Mouse (Mus musculus) cerebellum, postnatal 14 days (tissue): ENCODE measurements around the gene Grin1.
A peak's percentile ranks its signal among the peaks of the same experiment; 100 is the strongest.

Source experiments
- DNase-seq, 2 experiments: peaks; one replicate each; pipeline ENCODE4 v3.0.0; 2021; ENCODE audit warnings: mixed read lengths in 2 of 2

Gene Grin1

GRCm38 (mm10) chr2:25318971-25319773 is at the start of gene Grin1:
Grin1 (minus strand) TSS chr2:25319187.
- DNase-seq = peak; percentile 93 to 94

- DNase-seq = peak; percentile 44 to 59
Observed at GRCm38 (mm10) chr2:25365091-25365761, 46.2 kb upstream of the Grin1 start, which contains the start of gene Uap1l1. Uap1l1 (minus strand) TSS chr2:25365682.

GRCm38 (mm10) chr2:25364761-25365090 is 45.7 kb upstream of the Grin1 start:
- DNase-seq = no peak

GRCm38 (mm10) chr2:25364313-25364712 is 45.3 kb upstream of the Grin1 start:
- DNase-seq = no peak

GRCm38 (mm10) chr2:25363478-25364178 is 44.6 kb upstream of the Grin1 start:
- DNase-seq = no peak

- no peak for DNase-seq
Observed at GRCm38 (mm10) chr2:25359848-25360247, 40.9 kb upstream of the Grin1 start.

- peak; percentile 88 to 92 for DNase-seq
Observed at GRCm38 (mm10) chr2:25356208-25357079, 37.5 kb upstream of the Grin1 start, which contains the start of gene Dpp7. Dpp7 (minus strand) TSS chr2:25356359.

GRCm38 (mm10) chr2:25355419-25356066 is 36.6 kb upstream of the Grin1 start:
- DNase-seq = peak; percentile 32 to 33

- no peak for DNase-seq
Observed at GRCm38 (mm10) chr2:25354211-25354610, 35.2 kb upstream of the Grin1 start.

- no peak for DNase-seq
Observed at GRCm38 (mm10) chr2:25350701-25351100, 31.7 kb upstream of the Grin1 start.

- no peak for DNase-seq
Observed at GRCm38 (mm10) chr2:25349499-25349898, 30.5 kb upstream of the Grin1 start.

- peak in 1 of 2 experiments; percentile 34 for DNase-seq
Observed at GRCm38 (mm10) chr2:25348162-25348561, 29.2 kb upstream of the Grin1 start.

GRCm38 (mm10) chr2:25338303-25338702 is 19.3 kb upstream of the Grin1 start:
- no peak for DNase-seq

GRCm38 (mm10) chr2:25333569-25333968 is 14.6 kb upstream of the Grin1 start:
- DNase-seq = no peak

GRCm38 (mm10) chr2:25332286-25333160 is 13.5 kb upstream of the Grin1 start, which contains the start of gene Man1b1:
Man1b1 (plus strand) TSS chr2:25332338.
- peak; percentile 99 to 100 for DNase-seq

- peak in 1 of 2 experiments; percentile 19 for DNase-seq
Observed at GRCm38 (mm10) chr2:25331470-25331869, 12.5 kb upstream of the Grin1 start.

GRCm38 (mm10) chr2:25328440-25328839 is 9.5 kb upstream of the Grin1 start:
- DNase-seq = peak; percentile 83 to 87

- no peak for DNase-seq
Observed at GRCm38 (mm10) chr2:25326036-25326435, 7.0 kb upstream of the Grin1 start.

- DNase-seq = no peak
Observed at GRCm38 (mm10) chr2:25320084-25320483, 1.1 kb upstream of the Grin1 start.

GRCm38 (mm10) chr2:25318119-25318966 is 644 bp downstream of the Grin1 start:
- DNase-seq = peak; percentile 66 to 73
